Mouse (Mus musculus) brain, embryonic 14.5 days (tissue): ENCODE measurements around the gene Rps6kc1.

Experiments
- CTCF ChIP-seq: fragments of 200-500 bp; IDR thresholded peaks from 2 replicates; pipeline ENCODE4 v1.5.1; 2012; ENCODE audit warnings: inconsistent platforms, mild to moderate bottlenecking, moderate library complexity, borderline replicate concordance; ENCODE audit not compliant: insufficient read depth, insufficient read length; ENCODE audit errors: extremely low read depth
- POLR2A ChIP-seq: fragments of 200-500 bp; IDR thresholded peaks from 2 replicates; pipeline ENCODE4 v1.6.1; 2012; ENCODE audit warnings: mild to moderate bottlenecking, inconsistent platforms, borderline replicate concordance; ENCODE audit not compliant: poor library complexity, insufficient read depth, insufficient read length, severe bottlenecking; ENCODE audit errors: extremely low read depth

GRCm38 (mm10) chr1:190653081-190653480, 258.5 kb downstream of the Rps6kc1 start:
- no peak for TF ChIP-seq POLR2A
- TF ChIP-seq CTCF = no peak
